Mouse (Mus musculus): ENCODE data around the gene Abcb9.
A peak's percentile ranks its signal among the peaks of the same experiment; 100 is the strongest.

Abcb9 gene

GRCm38 (mm10) chr5:124031068-124031955 lies 64.3 kb downstream of the Abcb9 start:
- ATAC-seq (ENCODE audit: low TSS enrichment) = peak; percentile 28; the same call in 1 of the 2 replicates

DNA sequence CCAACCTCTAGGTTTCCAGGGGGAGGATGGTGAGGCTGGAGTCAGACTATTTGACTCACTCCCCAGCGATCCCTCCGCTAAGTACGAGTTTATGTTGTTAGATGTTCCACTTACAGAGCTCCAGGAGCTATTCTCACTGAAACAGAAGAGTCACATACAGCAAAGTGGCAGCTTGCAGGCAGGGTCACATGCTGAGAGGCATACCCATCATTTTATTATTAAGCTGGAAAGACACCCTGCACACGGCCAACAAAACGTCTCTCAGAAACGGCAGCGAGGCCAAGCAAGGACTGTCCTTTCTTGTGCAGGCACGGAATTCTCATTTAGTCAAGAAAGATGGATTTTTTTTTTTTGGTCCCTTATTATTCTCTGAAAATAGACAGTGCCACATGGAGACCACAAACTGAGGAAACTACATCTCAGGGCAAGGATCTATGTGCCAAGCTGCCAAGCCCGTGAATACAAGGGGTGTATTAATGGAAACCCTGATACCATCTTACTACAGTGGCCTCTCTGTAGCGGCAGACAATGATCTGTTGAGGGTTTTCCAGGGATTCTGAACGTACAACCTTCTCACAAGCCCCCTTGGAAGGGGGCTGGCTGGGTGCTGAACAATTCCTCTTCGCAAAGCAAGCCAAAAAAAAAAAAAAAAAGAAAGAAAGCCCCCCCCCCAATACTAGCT lies 65.1 kb downstream of the Abcb9 start:
- no peak for ATAC-seq (ENCODE audit: low TSS enrichment)

DNA sequence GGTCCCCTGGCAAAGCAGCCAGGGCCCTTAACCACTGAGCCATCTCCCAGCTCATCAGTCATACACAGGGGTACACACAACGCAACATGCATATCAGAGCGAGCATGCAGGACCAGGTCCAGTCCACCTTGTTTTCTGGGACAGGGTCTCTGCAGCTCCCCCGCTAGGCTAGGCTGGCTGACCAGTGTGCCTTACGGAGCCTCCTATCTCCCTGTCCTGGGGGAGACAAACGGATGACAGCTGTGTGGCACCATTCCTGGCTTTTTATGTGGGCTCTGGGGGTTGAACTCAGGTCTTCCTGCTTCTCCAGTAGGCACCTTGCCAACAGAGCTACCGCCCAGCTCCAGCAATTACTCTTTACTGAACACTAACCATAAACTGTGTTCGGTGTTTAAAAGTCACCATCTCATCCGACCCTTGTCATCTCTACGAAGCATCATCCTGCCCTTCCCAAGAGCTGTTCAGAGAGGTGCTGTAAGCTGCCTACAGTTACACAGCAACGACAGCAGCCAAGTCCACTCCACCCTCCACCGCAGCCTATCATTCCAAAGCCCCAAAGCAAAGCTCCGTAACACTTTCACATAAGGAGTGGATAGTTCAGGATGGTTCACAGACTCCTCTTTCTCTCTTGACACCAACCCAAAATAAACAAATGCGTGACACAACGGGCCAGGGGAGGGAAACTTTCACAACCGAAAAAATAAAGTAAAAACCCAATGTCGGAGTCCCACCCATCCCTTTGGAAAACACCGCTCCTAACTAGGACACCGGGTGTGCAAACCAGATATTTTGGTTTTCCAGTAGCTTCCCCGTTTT lies 66.2 kb downstream of the Abcb9 start:
- ATAC-seq (ENCODE audit: low TSS enrichment) = no peak

DNA sequence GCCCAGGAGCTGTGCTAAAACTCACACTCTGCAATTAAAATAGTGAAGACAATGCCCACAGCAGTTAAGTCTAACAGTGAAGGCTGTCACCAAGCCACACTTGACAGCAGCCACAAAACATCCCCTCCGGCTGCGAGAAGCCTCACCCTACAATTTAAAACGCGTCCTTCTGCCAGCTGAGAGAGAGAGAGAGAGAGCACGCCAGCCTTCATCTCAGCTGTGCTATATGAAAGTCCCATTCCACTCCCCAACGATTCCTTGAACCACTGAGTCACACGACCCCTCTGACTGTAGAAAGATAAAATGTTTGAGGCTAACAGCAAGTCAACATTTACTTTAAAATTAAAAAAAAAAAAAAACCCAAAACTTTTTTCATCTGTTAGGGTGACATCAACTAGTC lies 66.9 kb downstream of the Abcb9 start:
- no peak for ATAC-seq (ENCODE audit: low TSS enrichment)

DNA sequence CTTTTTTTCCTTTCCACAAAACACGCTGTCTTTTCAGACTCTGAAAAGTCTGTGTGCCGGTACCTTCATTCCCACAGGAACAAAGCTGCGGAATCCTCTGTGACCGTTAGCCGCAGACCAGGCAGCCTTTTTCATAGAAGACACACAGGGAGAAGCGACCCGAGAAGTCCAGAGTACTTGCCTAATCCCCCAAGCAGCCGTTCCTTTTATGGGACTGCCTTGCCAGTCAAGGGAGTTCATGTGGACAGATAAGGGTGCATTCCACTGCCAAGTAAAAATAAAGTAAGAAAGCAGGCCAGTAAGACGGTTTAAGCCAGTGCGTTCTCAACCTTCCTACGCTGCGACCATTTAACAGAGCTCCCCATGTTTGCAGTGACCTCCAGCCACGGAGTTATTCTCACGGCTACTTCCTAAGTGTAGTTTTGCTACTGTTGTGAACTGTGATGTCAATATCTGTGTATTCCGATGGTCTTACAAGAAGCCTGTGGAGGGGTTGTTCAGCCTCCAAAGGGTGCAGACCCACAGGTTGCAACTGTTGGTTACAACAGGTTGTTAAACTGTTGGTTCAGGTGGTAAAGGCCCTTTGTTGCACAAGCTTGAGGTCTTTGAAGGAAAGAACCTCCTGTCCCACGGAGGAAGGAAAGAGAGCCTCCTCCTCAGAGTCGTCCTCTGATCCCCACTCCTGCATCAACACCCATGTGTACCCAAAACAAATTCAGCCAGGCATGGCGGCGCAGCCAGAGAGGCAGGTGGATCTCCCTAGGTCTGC lies 67.7 kb downstream of the Abcb9 start:
- ATAC-seq (ENCODE audit: low TSS enrichment) = no peak

DNA sequence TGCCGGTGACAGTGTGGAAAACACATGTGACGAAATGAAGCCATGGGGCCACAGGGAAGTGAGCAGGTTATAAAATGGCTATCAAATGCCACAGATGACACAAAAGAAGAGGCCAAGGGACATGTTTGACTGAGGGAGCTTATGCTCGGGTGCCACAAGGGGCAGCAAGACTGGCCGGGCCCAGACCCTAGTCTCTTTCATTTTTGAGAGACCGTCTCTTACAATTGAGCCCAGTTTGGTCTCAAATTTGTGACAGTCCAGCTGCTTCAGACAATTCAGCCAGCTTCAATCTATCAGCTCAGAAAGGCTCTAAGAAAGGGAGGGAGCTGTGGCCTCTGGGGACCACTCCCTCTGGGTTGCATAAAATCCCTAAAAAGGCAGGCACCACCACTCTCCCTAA lies 69.0 kb downstream of the Abcb9 start:
- ATAC-seq (ENCODE audit: low TSS enrichment) = no peak

- no peak for ATAC-seq (ENCODE audit: low TSS enrichment)
These were observed 69.8 kb downstream of the Abcb9 start for GRCm38 (mm10) chr5:124025587-124026441.

- ATAC-seq (ENCODE audit: low TSS enrichment) = no peak
These were observed 70.5 kb downstream of the Abcb9 start for GRCm38 (mm10) chr5:124025146-124025545.

- ATAC-seq (ENCODE audit: low TSS enrichment) = no peak
These were observed 70.9 kb downstream of the Abcb9 start for GRCm38 (mm10) chr5:124024677-124025076.

DNA sequence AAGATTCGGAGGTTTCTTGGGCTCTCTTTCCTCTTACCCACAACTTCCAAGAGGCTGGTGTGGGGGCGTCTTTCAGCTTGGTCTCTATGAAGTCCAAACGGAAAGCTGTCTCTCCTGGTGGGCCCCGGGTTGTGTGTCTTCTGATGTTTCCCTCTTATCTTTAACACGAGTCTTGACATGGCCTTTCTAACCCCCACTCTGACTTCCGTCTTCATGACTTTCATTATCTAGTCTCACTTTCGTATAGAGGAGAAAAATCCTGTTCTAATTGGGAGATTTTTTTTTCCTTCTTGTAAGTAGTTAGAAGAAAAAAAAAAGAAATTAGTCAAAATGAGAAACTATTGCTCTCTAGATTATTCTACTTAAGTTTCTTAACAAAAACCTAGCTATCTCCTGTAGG lies 73.2 kb downstream of the Abcb9 start:
- ATAC-seq (ENCODE audit: low TSS enrichment) = no peak

DNA sequence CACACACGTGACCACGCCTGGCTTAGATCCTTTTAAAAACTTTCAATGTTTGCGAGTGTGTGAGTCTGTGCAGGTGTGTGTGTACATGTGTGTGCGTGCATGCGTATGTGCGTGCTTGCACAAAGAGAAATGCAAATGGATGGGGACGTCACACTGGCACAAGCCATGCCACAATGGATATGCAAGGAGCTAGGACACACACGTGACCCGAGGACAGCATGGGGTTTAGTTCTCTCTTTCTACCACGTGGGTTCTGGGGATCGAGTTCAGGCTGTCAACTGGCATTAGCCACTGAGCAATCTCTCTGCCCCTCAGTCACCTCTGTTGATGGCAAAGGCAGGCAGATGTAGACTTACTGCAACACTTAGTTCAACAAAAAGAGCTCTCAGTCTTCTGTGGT lies 73.9 kb downstream of the Abcb9 start:
- no peak for ATAC-seq (ENCODE audit: low TSS enrichment)

GRCm38 (mm10) chr5:124021148-124021547 lies 74.5 kb downstream of the Abcb9 start:
- ATAC-seq (ENCODE audit: low TSS enrichment) = no peak

- peak; percentile 77 for ATAC-seq (ENCODE audit: low TSS enrichment)
These were observed 76.0 kb downstream of the Abcb9 start for GRCm38 (mm10) chr5:124019348-124020216.

DNA sequence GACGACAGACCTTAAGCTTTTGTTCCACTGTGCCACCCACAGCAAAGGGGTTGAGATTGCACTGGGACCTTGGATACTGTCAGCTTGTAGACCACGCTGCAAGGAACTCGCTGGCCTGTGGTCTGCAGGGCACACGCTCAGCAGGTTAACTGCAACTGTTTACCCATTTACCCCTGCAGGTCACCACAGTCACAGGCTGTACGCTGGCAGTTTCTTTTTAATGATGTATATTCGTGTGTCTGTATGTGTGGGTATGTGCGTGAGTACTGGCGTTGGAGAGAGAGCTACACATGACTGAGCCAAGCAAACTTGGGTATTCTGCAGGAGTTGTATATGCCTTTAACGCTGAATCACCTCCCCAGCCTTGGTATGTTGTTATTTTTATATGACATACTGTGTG lies 76.9 kb downstream of the Abcb9 start:
- peak; percentile 45 for ATAC-seq (ENCODE audit: low TSS enrichment)

DNA sequence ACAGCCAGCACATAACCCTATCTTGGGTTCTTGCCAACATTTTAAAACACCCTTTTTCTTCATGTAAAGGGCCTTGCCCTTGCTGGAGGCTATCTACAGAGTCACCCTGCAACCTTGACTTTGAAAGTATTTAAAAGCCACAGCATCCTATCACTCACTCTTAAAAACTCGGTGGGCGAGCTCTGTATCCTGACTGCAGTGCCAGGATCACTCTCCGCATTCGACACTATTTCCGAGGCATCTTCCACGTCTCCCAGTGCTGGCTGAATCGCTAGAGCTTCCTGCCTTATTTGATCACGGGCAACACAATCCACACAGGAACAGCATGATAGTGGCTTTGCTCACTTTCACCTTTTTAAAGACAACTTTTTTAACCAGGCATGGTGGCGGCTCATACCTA lies 77.7 kb downstream of the Abcb9 start:
- no peak for ATAC-seq (ENCODE audit: low TSS enrichment)

DNA sequence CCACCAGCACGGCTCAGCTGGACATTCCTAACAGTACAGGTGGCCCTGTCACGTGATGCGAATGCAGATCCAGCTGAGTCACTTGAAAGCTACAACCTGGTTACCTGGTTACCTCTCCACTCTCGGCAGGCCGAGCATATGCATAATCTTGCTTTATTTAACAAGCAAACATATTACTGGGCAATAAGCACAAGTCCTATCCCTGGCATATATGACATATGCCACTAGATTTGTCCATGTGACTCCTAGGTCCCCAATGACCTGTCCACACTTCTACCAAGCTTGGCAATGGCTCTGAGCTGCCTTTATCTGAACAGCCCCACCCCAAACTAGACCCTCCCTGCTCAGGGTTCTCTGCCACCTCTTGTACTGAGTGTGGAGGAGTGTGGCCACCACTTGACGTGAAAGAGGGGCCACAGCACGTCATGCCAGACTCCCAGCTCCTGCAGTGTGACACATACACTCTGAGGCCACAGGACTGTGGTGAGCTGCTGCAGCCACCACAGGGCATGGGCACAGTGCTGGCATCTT lies 79.2 kb downstream of the Abcb9 start:
- no peak for ATAC-seq (ENCODE audit: low TSS enrichment)

DNA sequence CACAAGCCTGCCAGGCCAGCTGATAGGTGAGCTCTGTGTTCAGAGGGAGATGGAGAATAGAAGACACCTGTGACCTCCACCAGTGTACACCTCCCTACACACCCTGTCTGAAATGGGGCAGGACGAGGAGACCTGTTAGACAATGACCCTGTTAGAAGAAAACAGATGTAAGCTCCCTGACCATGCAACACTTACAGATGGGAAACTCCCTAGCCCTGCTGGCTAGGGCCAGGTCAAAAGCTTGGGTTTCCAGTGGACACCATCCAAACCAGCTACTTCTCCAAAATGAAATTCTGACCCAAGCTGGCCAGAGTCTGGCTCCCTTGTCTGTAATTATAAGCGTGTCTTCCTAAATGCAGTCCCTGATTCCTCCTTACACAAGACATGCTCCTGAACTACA lies 79.9 kb downstream of the Abcb9 start:
- no peak for ATAC-seq (ENCODE audit: low TSS enrichment)

DNA sequence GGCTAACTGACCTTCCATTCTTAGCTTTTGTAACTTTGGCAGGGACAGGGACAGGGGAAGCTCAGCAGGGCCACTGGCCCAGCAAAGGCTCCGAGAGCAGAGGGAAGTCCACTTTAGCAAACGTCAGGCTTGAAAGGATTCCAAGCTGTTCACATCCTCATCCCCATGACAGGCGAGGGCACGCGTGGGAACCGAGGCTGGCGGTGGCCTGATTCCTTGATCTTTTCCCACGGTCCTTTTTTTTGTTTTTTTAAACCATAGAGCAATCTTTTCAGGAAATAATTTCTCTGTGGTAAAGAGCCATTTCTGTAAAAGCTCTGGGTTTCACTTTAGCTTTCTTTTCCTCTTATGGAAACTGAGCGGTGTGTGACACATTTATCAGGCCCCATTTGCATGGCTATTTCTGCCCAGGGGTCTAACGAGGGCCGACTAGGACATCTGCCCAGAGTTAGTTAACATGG lies 80.8 kb downstream of the Abcb9 start:
- no peak for ATAC-seq (ENCODE audit: low TSS enrichment)

DNA sequence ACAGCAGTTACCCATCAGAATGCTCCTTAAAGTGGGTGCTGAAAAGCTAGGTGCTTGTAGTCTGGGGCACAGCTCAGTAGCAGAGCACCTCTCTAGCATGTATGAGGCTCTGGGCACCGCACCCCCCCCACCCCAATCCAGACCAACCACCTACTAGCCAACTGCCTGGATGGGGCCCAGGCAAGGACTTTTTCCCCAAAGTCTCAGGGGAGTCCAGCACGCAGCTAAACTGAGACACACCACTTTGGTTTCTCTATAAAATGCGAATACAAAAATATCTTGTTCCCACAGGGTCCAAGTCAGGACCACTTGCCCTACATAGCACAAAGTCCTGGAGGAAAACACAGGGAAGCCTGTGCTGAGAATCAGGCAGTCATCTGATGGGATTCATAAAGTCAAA lies 81.4 kb downstream of the Abcb9 start:
- ATAC-seq (ENCODE audit: low TSS enrichment) = no peak
